ENCODE assay signal across 20 mouse cellular contexts in genomic region chr5:137410549-137410948, GRCm38 (mm10).
DNase-seq lines count a peak whose midpoint lies in the region; ATAC-seq and TF ChIP-seq lines count a peak whose summit lies in the region.
"Had no signal": no experiment of that assay in that cellular context is flagged by ENCODE, and none has a peak within 500 bp of the region (broad histone marks: within the 10 kb centered on the region; RNA-seq: fewer than 3 reads in every experiment).

No protein-coding gene starts in this region.

- H3K4me2 ChIP-seq in lung, embryonic 16.5 days (ENCODE audit: low read depth, low read length) = no peak overlapping the region
- no peak overlapping the region for H3K4me2 ChIP-seq in lung, postnatal 0 days (replicated peaks; ENCODE audit: low read depth, low read length)
- no peak overlapping the region for H3K4me2 ChIP-seq in stomach, embryonic 16.5 days (ENCODE audit: low read depth, low read length)
- H3K4me2 ChIP-seq in stomach, postnatal 0 days (replicated peaks; ENCODE audit: low read depth) = no peak overlapping the region

- no peak for TF ChIP-seq POLR2A in lung, adult 2 months (IDR thresholded peaks at IDR 0.05; ENCODE audit: borderline replicate concordance, extremely low read depth, low read depth, low read length)

- TF ChIP-seq CTCF in lung, adult 2 months (IDR thresholded peaks at IDR 0.05; ENCODE audit: insufficient read depth, low read length) = no peak
- TF ChIP-seq CTCF in lung, postnatal 0 days (IDR thresholded peaks at IDR 0.05) = no peak
- TF ChIP-seq CTCF in stomach, postnatal 0 days (IDR thresholded peaks at IDR 0.05; ENCODE audit: low read depth) = no peak

- H3K27ac ChIP-seq in lung, embryonic 16.5 days (ENCODE audit: low read length) = peak overlapping the region; percentile 3; the same call in 1 of the 2 replicates
- H3K27ac ChIP-seq in lung, postnatal 0 days (ENCODE audit: low read length) = no peak overlapping the region
- H3K27ac ChIP-seq in stomach, embryonic 16.5 days (ENCODE audit: low read length) = no peak overlapping the region
- H3K27ac ChIP-seq in stomach, postnatal 0 days (replicated peaks) = no peak overlapping the region

- H3K27me3 ChIP-seq in lung, embryonic 16.5 days (ENCODE audit: control insufficient read depth, insufficient read depth, low read depth, low read length) = no peaks in the 10 kb centered on the region
- no peaks in the 10 kb centered on the region for H3K27me3 ChIP-seq in lung, postnatal 0 days (replicated peaks; ENCODE audit: insufficient read depth, low read length)
- H3K27me3 ChIP-seq in stomach, embryonic 16.5 days (ENCODE audit: control insufficient read depth, insufficient read depth, low read length) = no peaks in the 10 kb centered on the region
- H3K27me3 ChIP-seq in stomach, postnatal 0 days (ENCODE audit: control insufficient read depth, insufficient read depth, low read length) = no peaks in the 10 kb centered on the region
- H3K27me3 ChIP-seq: Patski had no signal

- H3K9ac ChIP-seq in lung, embryonic 16.5 days (ENCODE audit: low read length) = no peak overlapping the region
- no peak overlapping the region for H3K9ac ChIP-seq in lung, postnatal 0 days (replicated peaks; ENCODE audit: low read depth)
- no peak overlapping the region for H3K9ac ChIP-seq in stomach, embryonic 16.5 days (ENCODE audit: low read length)
- H3K9ac ChIP-seq in stomach, postnatal 0 days (ENCODE audit: low read length) = no peak overlapping the region

- H3K4me3 ChIP-seq in lung, embryonic 16.5 days (ENCODE audit: low read length) = no peak overlapping the region
- H3K4me3 ChIP-seq in lung, adult 2 months (replicated peaks; ENCODE audit: extremely low read depth, low read depth, low read length) = no peak overlapping the region
- no peak overlapping the region for H3K4me3 ChIP-seq in lung, postnatal 0 days (ENCODE audit: low read depth, low read length)
- H3K4me3 ChIP-seq in stomach, embryonic 16.5 days (replicated peaks; ENCODE audit: low read length) = no peak overlapping the region
- no peak overlapping the region for H3K4me3 ChIP-seq in stomach, postnatal 0 days (ENCODE audit: low read depth, low read length)

- no peak for DNase-seq in lung, adult 2 months
- peak; percentile 38 for DNase-seq in lung, postnatal 0 days (ENCODE audit: low spot score)
- no peak for DNase-seq in lung, postnatal 14 days
- DNase-seq in stomach, postnatal 0 days (ENCODE audit: low spot score) = no peak
- DNase-seq: adrenal gland, adult 2 months; adrenal gland, adult 8-10 months; adrenal gland, postnatal 10 days; adrenal gland, postnatal 14 days; adrenal gland, postnatal 25 days; adrenal gland, postnatal 36 days; B cell, adult 2 months; cerebellum, adult 11 months; cerebellum, adult 11-12 months; cerebellum, adult 18-20 months had no signal

- 58% methylated on average over 3 of the region's 3 CpGs for WGBS in lung, embryonic 16.5 days
- WGBS in lung, adult 2 months = 70% methylated on average over 3 of the region's 3 CpGs
- 64% methylated on average over 3 of the region's 3 CpGs for WGBS in lung, postnatal 0 days
- WGBS in stomach, embryonic 16.5 days = 90% methylated on average over 3 of the region's 3 CpGs
- 98% methylated on average over 3 of the region's 3 CpGs for WGBS in stomach, postnatal 0 days

- peaks cover 5% of the 10 kb centered on the region; the same call in 1 of the 2 replicates for H3K4me1 ChIP-seq in lung, embryonic 16.5 days (replicated peaks; ENCODE audit: control insufficient read depth, insufficient read depth, low read length)
- no peaks in the 10 kb centered on the region for H3K4me1 ChIP-seq in lung, adult 2 months (ENCODE audit: control insufficient read depth, insufficient read depth, low read length)
- no peaks in the 10 kb centered on the region for H3K4me1 ChIP-seq in lung, postnatal 0 days (ENCODE audit: insufficient read depth, low read depth, low read length)
- H3K4me1 ChIP-seq in stomach, embryonic 16.5 days (ENCODE audit: control insufficient read depth, insufficient read depth, low read length) = peaks cover 3% of the 10 kb centered on the region; the same call in 1 of the 2 replicates
- H3K4me1 ChIP-seq in stomach, postnatal 0 days (replicated peaks; ENCODE audit: control insufficient read depth, insufficient read depth) = no peaks in the 10 kb centered on the region

- no peak for TF ChIP-seq EP300 in lung, postnatal 0 days (IDR thresholded peaks at IDR 0.05)
- TF ChIP-seq EP300 in stomach, postnatal 0 days (optimal IDR thresholded peaks at IDR 0.05) = no peak

- no peaks in the 10 kb centered on the region for H3K9me3 ChIP-seq in lung, embryonic 16.5 days (ENCODE audit: control insufficient read depth, low read length)
- no peaks in the 10 kb centered on the region for H3K9me3 ChIP-seq in lung, postnatal 0 days (ENCODE audit: low read length)
- no peaks in the 10 kb centered on the region for H3K9me3 ChIP-seq in stomach, embryonic 16.5 days (replicated peaks; ENCODE audit: control insufficient read depth, low read length)
- H3K9me3 ChIP-seq in stomach, postnatal 0 days (ENCODE audit: control insufficient read depth, low read length) = no peaks in the 10 kb centered on the region
- H3K9me3 ChIP-seq: G1E had no signal

- ATAC-seq in lung, embryonic 16.5 days (ENCODE audit: low read depth) = peak; percentile 53; the same call in 1 of the 2 replicates
- ATAC-seq in lung, postnatal 0 days = peak; percentile 65
- ATAC-seq in stomach, embryonic 16.5 days (ENCODE audit: insufficient read depth, low FRiP score) = 0 out of 2 replicates have a peak, but pooled peaks have one; percentile 22
- no peak for ATAC-seq in stomach, postnatal 0 days (ENCODE audit: low FRiP score, low TSS enrichment)
- ATAC-seq: activated CD4-positive, CD25-positive, alpha-beta regulatory T cell, adult 4 months; CD4-positive, CD25-positive, alpha-beta regulatory T cell, adult 4 months; Patski had no signal

- H3K36me3 ChIP-seq in lung, embryonic 16.5 days (ENCODE audit: control insufficient read depth, insufficient read depth, low read length) = no peaks in the 10 kb centered on the region
- no peaks in the 10 kb centered on the region for H3K36me3 ChIP-seq in lung, postnatal 0 days (ENCODE audit: insufficient read depth, low read length)
- no peaks in the 10 kb centered on the region for H3K36me3 ChIP-seq in stomach, embryonic 16.5 days (ENCODE audit: control insufficient read depth, insufficient read depth, low read length)
- no peaks in the 10 kb centered on the region for H3K36me3 ChIP-seq in stomach, postnatal 0 days (ENCODE audit: control insufficient read depth, insufficient read depth, low read length)
- H3K36me3 ChIP-seq: G1E had no signal
